Mouse (Mus musculus): ENCODE data around the gene Csrnp1.

Gene Csrnp1

DNA sequence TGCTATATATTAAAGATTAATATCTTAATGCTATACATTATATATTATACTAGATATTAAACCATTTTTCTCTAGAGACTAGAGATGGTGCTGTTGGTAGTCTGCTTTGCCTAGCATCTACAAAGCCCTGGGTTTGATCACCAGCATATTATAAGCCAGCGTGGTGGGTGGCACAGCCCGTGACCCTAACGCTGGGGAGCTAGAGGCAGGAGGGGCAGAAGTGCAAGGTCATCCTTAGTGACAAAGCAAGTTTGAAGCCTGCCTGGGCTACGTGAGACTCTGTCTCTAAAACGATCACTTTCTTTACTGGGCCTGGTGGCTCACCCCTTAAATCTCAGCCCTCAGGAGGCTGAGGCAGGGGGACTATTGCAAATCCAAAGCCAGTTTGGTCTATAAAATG lies 18.4 kb upstream of the Csrnp1 start:
- DNase-seq (ENCODE audit: low read depth, low spot score), result no peak

DNA sequence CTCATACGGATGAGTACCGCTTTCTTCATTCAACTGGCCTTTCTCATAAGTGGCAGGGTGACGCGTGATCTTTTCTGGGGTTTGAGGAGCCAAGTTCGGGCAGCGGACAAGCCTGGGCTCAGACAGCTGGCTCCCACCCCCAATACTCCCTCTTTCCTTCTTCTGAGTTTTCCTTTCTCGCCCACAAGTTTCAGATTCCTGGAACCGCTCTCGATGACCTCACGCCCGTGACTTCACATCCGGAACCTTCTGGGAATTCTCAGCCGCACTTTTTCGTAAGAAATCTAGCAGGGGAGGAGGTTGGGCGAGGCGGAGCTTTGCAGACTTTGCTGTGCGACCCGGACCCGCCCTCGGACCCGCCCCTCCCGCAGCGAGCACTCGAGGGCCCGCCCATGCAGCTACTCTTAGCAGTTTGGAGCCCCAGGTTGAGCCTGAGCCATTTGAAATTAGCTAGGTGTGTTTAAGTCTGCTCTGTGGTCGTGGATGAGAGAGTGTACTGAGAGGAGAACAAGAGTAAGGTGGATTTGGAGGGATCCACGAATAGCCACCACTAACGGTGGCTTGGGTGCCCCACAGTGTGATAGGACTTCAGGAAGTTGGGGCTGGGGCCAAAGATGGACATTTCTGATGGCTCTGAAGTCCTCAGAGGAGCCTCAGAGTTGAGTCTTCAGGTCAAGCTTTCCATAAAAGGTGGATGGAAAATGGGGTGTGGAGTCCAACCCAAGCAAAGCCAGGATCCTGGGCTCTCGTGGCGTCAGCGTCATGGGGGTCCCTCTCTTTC lies 17.7 kb upstream of the Csrnp1 start:
- no peak for DNase-seq (ENCODE audit: low read depth, low spot score)

DNA sequence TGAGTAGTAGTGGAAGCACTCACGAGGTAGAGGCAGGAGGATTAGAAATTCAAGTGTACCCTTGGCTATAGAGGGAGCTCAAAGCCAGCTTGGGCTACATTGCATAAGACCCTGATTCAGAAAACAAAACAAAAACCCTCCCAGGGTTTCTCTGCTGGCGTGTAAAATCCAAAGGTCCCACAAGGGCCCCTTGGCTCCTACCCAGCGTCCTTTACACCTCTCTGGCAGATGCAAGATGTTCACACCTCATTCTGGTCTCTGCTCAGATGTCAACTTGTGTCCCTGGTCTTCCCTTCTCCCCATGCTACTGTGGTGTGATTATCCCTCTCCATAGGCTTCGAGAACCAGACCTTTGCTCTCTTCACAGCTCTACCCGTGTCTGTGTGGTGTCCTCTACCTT lies 16.3 kb upstream of the Csrnp1 start:
- DNase-seq (ENCODE audit: low read depth, low spot score), result no peak

DNA sequence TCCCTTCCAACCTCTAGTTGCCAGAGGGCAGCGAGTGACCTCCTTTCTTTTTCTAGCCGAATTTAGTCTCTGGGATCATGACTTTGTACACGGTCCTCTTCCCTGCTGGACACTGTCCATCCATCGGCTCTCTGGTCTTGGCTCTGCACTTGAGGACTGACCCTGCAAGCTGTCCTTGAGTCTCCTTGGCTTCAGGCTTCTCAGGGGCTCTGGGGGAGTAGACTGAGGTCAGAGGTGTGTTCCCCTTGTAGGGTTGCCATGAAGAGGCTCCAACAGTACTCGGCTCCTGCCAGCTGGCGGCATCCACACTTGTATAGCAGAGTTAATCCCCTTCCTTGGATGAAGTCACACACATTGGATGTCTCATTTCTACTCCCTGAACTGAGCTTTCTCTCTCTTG lies 15.2 kb upstream of the Csrnp1 start:
- DNase-seq (ENCODE audit: low read depth, low spot score), result no peak

DNA sequence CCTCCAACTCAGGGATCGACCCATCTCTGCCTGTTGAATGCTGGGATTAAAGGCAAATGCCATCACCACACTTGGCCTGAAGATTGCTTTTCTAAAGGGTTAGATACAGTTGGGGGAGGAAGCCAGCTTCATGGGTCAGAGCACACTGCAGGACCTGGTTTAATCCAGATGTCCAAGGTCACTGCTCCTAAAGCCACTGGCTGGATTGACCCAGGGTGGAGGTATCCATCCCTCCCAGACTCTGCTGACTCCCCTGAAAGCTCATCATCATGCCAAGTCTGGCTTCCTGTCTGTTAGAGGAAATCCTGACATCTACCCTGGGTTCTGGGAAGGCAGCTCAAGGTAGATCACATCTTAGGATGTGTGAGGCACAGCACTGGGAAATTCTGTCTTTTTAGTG lies 14.3 kb upstream of the Csrnp1 start:
- DNase-seq (ENCODE audit: low read depth, low spot score), result no peak

DNA sequence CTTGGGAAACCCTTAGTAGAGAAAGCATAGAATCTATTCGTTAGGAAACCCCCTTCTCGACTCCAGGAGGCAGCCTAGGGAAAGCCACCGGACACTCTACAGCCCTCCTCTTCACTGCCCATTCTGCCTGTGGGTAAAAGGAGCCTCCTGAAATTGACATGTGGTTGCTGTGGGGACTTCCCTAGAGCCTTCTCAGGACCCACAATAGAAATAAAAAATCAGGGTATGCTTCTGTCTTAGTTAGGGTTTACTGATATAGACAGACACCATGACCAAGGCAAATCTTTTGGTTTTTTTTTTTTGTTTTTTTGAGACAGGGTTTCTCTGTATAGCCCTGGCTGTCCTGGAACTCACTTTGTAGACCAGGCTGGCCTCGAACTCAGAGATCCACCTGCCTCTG lies 11.6 kb upstream of the Csrnp1 start:
- no peak for DNase-seq (ENCODE audit: low read depth, low spot score)

DNA sequence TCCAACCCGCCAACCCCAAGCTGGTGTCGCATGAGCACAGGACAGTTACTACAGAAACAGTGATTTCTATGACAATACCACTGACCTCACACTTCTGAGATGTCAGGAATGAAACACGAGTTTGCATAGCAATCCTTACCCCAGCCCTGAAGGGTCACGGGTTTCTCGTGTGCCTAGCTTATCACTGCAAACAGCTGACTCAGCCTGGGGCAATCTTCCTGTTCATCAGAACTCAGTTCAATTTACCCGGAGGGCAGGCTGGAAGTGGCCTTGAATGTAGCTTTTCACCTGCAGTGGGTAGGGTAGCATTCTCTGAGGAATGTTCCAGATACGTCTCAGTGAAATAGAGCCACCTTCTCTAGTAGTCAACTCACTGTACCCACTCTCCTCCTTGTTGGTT lies 9.7 kb upstream of the Csrnp1 start:
- DNase-seq (ENCODE audit: low read depth, low spot score), result no peak

DNA sequence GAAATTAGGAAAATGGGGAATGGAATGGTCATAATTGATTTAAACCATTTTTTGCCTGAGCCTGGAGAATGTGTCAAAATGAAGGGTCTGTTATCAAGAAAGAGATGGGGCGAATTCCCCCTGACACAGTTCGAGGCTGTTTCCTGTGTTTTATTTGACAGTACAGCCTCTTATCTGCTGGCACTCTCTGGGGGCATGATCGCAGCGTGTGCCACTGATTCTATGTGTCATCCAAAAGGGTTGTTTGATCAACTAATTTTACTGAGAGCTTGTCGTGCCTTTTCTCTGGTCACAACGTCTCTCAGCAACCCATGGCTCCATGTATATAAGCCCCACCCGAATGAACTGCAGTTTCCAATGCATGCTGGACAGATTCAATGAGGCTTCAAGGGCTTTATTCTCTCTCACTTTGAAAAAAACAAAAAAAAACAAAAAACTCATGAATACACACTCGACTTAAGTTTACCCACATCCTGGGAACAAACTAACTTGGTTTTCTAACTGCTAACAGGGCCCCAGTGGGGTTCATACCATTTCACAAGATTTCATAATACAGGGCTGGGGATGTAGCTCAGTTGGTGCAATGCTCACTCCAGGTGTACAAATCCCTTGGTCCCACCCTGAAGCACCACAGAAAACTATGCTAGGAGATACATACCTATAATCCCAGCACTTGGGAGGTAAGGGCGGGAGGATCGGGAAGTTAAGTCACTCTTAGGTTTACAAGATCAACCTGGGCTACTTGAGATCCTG lies 8.8 kb upstream of the Csrnp1 start:
- no peak for DNase-seq (ENCODE audit: low read depth, low spot score)

DNA sequence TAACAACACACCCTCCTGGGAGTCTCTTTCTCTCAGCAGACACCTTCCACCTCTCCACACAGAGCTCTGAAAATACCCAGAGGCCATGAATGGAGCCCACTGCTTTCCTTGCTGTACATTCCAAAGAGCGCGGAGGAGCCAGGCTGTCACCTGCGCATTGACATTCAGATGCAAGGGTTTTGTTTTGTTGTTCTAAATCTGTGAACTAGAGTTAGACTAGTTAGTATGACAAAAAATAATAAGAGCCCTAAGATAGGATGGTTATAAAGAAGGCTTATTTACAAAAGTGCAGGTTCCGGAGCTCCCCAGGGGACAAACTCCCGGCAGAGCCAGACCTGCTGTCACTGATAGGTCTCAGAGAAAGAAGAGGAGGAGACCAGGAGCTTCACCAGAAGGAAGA lies 6.9 kb upstream of the Csrnp1 start:
- DNase-seq (ENCODE audit: low read depth, low spot score), result no peak

DNA sequence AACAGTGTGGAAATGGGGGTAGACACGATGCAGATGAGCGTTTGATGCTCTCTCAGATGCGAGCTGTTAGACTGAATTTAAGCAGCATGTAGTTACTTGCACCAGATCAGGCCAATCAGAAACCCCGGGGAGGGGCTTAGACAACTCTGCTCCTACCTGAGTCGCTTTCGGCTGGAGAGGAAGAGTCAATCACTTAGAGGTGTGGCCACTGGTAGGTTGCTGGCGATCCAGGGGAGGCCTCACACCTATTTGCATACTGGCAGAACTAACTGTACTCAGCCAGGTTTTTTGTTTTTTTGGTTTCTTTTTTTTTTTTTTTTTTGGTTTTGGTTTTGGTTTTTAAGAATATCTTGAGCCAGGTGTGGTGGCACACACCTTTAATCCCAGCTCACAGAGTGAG lies 3.8 kb upstream of the Csrnp1 start:
- DNase-seq (ENCODE audit: low read depth, low spot score), result no peak

DNA sequence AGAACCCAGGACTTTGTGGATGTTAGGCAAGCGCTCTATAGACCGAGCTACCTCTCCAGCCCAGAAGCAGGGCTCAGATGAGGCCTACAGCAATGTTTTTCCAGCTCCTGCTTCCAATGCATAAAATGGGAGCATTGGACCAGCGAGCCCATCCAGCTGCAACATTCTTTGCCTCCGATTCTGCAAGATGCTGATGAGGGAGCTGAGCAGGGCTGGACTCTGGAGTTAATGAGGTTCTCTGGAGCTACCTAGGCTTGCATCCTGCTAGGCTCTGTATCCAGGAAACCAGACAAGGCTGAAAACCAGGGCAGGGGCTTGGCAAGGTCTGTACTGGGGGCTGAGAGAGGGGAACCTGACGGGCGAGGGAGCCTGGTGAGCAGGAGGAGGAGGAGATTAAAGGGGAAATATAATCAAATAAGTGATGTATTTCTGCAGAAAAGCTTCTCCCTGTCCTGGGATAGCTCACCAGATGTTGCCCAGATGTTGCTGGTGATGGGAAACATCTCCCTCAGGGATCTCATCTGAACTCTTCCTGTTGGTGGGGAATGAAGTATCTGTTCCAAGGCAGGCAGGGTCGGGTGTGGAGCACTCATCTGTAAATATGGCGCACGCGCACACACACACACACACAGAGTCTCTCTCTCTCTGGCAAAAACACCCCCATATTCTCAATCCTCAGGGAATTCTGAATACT lies 1.6 kb upstream of the Csrnp1 start:
- DNase-seq (ENCODE audit: low read depth, low spot score), result no peak

DNA sequence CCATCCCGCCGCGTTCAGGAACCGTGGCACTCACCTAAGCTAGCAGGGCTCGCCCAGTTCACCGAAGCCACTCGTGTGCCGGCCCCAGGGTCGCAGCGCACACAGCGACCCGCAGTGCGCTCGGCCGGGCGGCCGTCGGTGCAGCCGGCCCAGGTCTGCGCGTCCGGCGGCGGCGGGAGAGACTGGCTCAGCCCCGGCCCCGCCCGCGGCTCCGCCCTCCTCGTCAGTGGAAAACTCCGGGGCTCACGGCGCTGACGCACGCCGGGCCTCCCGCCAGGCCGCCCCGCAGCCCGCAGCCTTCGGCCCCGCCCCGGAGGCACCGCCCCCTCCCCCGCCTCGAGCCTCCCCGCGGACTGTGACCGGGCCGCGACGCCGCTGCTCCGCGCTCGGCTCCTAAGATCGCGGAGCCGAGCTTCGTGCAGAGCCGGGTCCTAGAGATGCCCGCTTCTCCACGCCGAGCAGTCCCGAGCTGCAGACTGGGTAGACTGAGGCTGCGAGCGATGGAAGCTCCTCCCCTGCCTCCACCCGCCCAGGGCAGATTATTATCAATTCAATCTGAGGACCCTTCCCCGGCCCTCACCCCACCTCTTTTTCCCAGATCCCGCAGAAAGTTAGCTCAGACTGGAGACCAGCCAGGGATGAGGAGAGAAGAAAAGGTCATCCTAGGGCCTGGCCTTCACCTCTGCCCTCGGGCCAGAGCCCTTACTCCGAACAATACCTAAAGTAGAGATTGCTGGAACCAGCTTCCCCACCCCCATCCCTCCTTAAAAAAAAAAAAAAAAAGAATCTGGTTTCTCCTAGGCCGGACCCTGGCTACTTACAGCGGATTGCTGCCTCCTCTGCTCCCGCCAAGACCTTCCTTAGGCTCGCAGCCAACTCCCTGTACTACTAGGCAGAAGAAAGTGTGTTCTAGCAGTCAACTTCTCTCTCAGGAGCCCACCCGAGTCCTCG lies 598 bp downstream of the Csrnp1 start:
- DNase-seq (ENCODE audit: low read depth, low spot score), result no peak

DNA sequence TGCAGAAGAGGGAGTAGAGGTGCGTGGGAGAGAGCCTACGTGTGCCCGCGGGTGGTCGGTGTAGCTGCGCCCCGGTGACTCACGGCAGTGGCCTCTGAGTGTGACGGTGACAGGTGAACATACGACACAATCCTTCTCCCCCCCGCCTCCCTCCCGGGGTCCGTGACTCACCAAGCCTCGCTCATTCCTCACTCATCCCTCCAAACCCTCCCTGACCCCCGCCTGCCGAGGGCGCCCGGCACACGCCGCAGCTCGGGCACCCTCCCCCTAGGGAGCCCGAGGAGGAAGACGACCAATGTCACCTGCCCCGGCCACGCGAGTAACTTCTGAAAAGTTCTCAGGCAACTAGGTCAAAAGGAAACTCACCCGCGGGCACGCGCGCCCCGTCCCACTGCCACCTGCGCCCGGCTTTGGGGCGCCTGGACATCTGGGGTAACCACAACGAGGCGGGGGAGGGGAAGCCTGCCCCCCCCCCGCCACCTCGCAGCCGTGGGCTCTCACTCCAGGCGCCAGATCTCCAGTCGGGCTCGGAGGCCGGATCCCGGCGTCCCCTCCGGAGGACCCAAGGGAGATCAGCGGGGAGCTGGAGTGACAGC lies 1.4 kb downstream of the Csrnp1 start:
- no peak for DNase-seq (ENCODE audit: low read depth, low spot score)

DNA sequence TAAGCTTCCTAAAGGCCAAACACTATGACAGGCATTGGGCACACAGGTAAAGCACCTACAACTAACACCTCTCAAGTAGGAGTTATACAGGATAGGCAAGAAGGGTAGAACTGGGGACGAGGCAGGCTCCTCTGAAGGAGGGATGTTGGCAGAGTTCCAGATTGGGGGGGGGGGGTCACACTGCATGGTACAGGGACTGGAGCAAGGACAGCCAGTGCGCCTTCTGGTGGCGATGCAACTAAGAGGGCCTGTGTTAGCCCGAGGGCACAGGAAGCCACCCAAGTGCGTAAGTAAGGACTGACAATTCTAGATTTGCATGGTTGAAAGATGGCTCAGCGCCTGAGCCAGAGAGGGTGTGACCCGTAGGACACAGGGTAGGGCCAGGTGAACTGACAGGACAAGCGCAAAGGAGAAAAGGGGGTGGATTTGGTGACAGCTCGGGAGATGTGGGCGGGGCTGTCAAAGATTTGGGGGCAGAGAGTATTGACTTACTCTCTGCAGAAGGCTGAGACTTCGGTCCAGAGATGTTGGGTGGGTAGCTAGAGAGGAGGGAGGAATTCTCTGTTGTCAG lies 2.1 kb downstream of the Csrnp1 start:
- DNase-seq (ENCODE audit: low read depth, low spot score), result no peak

DNA sequence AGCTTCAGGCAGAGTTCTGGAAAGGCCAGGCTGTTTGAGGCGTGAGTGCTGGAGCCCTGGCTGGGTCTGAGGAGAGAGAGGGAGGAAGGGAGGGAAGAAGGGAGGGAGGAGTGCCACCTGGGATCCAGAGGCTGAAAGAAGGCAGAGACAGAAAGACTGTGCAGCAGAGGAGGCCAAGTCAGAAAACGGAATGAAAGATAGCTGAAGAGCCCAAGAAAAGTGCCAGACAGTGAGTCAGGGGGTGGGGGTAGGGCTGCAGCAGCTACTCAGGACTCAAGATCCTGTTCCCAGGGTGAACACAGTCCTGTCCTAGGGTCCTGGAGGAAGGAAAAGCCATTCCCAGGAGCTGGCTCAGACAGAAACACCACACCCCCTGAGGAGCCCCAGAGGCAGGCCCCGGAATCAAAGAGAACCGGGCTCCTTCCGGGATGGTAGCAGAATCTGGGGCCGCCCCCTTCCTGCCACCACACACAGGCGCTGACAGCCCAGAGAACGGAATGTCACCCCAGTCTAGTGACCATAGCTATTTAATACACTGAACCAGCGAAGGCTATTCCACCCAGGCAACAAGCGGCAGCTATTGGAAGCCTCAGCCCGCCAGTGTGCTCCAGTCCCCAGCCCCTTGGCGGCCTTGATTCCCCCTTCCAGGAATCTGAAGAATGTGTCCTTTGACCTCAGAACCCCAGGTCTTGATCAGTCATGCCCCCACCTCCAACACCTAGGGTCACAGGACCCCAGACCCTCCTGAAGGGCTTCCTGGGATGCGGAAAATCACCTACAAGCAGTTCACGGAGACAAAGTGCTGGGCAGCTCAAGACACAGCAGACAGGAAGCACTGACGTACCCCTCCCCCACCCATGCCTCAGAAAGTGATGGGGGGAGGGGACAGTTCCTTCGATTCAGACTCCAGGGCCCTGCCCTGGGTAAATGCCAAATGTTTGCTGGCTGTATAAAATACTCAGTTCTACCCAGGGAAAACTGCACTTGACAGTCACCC lies 3.0 kb downstream of the Csrnp1 start:
- no peak for DNase-seq (ENCODE audit: low read depth, low spot score)

DNA sequence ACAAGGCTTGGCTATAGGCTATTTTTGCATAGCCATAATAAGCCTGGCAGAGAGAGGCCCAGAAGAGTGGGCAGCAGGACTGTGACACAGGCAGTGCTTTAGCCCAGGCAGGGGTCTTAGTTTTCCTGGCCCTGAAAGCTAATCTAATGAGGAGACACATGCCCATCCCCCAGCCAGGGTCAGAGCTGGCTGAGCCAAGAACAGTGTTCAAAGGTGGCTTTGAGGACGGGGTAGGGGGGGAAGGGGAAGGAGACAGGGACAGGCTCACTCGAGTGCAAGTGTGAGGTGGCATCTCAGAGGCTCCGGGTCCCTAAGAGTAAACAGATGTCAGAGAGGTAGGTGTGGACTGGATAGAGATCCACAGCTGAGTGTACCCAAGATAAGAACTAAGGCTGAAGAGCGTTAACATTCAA lies 3.7 kb downstream of the Csrnp1 start:
- no peak for DNase-seq (ENCODE audit: low read depth, low spot score)

DNA sequence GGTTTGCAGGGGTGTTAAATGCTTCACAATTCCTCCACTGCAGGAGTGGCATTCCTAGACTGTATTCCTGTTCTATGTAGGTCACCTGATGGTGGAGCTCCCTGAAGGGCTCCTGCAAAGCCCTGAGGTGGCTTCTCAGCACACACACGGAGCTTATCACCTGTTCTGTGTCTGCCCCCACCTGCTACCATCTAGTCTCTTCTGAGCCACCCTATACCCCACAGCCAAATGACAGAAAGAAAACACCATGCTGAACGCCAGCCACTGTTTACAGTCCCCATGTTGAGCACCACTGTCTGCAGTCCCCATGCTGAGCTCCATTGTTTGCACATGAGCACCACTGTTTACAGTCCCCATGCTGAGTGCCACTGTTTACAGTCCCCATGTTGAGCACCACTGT lies 4.7 kb downstream of the Csrnp1 start:
- DNase-seq (ENCODE audit: low read depth, low spot score), result no peak

DNA sequence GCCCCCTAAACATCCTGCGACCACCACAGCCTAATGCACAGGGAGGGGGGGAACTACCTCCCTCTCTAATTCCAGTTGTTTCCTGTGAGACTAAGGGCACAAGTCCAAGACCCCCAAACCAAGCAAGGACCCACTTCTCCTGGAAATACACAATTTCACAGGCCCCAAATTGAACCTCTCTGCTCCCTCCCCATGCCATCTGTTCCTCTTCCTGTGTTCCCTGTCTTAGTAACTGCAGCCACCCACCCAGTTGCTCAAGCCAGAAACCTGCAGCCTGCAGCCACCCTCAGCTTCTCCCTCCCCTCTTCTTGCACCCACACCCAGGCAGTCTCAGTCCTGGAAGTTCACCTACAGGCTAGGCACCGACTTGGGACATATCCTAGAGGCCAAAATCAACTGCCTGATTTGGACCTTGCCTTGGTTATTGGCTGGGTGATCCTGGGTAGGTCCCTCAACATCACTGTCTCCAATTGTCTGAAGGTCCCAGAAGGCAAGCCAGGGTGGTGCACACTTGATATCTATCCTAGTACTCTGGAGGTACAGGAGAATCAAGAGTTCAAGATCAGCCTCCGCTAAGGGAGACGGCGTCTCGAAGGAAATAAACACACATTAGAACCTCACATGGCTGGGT lies 5.5 kb downstream of the Csrnp1 start:
- peak; percentile 88 for DNase-seq (ENCODE audit: low read depth, low spot score)

DNA sequence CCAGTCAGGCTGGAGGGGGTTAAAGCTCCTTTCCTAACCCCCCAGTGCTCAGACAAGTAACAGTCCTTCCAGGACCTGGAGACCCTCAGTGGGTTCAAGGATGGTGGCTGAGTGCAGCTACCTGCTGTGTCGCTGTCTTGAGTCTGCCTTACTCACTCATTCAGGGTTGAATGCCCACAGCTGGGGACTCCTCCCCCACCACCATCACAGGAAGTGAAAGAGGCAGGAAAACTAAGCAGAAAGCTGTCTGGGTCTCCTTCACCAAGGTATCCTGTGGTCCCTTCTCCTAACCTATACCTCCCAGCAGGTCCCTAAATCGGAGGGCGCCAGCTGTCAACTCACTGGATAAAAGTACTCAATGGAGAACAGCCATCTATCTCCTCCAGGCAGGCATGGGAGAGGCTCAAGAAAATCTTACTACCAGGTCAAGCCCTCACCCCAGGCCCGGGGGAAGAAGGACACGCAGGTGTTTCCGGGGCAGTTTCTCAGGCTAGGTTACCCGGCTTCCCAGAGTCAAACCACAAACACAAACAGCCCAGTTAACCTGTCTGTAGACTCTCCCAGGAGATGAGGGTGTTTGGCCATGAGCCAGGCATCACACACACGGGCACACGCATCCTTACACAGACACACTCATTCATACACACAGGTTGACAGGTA lies 6.2 kb downstream of the Csrnp1 start:
- DNase-seq (ENCODE audit: low read depth, low spot score), result no peak

Data from telencephalon, adult 2 months (tissue).